Mouse (Mus musculus) retina, adult 2 months (tissue): ENCODE measurements around the gene Csnk2a1.
"Not testable (repeated sequence)": the region's sequence is repeated elsewhere in the genome, so short reads cannot be mapped to it uniquely, and the experiment has no call there.

Source experiments
- DNase-seq: peaks from one replicate; pipeline ENCODE4 v3.0.0-alpha.2; 2012; ENCODE audit warnings: low read depth, low spot score

The Csnk2a1 gene

DNA sequence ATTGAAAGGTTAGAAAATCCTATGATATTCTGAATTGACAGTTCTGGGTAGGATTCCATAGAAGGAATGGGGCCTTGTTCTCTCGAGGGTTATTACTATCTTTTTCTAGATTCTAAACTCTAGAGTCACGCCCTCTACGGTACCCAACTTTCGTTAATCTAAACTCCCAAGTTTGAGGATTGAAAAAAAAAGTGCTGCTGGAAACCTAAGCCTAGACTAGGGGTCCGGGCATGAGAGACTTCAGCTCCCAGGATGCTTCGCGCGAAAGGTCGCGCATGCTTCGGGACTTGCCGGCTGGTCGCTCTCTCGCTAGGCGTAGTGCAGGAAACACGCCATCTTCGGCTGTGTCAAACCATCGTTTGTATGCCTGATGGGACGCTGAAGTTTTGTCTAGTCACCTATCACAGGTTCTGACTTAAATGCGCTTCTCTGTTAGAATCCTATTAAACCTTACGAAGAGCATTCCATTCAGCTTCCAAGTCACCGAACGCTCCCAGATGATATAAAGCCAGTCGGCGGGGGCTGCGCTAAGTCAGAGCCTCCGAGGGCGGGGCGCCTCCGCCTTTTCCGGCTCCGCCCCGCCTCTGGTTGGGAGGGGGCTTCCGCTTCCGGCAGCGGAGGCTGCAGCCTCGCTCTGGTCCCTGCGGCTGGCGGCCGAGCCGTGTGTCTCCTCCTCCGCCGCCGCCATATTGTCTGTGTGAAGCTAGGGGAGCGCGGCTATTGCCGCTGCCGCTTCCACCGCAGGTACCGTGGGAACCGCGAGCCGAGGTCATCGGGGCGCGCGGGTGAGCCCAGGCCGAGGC is at the start of gene Csnk2a1:
Gene Csnk2a1, plus strand, starts transcription at position 592 of the 803 bp plus-strand sequence.
- DNase-seq: peak; percentile 84

GRCm38 (mm10) chr2:152177162-152177805 is 49.4 kb upstream of the Csnk2a1 start:
- no peak for DNase-seq

DNA sequence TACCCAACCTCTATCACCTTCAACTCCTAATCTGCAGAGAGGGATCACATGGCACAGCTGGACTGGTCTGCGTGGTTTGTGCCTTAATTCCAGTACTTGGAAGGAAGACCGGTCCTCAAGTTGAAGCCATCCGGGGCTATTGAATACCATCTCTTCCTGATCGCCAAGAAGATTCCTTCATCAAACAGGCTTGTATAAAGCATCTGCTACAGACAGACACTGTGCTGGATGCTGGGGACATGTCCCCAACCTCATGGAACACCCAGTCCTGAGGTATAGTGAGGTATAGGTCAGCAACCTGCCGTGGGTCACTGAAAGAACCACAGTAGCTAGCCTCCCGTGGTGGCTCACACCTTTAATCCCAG is 48.9 kb upstream of the Csnk2a1 start:
- no peak for DNase-seq

GRCm38 (mm10) chr2:152178345-152178744 is 48.3 kb upstream of the Csnk2a1 start:
- DNase-seq: no peak

GRCm38 (mm10) chr2:152179301-152179700 is 47.3 kb upstream of the Csnk2a1 start:
- DNase-seq: no peak

DNA sequence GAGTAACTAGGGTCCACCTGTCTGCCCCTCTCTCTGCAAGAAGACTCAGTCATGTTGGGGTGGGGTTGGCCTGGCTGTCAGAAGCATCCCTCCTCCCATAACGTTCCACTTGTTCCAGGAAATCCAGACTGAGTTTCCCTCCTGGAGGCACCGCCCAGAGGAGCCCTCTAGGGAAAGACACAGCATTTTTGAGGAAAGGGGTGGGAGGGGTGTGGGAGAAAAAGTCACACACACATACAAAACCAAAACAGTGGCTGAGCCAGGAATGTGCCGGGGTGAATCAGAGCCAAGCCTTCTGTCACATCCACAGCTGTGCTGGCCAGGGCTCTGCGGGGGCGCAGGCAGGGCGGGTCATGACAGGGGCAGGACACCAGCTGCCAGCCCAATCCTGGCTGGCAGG is 46.3 kb upstream of the Csnk2a1 start:
- no peak for DNase-seq

GRCm38 (mm10) chr2:152187132-152187531 is 39.5 kb upstream of the Csnk2a1 start:
- DNase-seq: no peak

GRCm38 (mm10) chr2:152189213-152189612 is 37.4 kb upstream of the Csnk2a1 start:
- no peak for DNase-seq

DNA sequence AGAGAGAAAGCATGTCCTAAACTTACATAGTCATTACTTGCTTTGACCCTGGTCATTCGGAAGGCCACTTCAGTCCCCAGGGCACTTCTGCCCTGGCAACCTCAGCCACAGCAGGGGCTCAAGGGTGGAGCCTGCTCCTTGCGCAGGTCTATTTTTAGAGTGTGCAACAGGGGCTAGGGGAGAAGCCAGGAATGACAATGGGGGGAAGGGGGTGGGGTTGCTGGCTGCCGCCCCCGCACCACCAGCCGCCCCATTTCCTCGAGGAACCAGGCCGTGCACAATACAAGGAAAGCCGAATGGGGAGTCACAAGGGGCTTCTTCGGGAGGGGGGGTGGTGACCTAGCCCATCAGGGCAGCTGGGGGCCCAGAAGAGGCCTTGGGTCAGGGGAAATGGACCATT is 37.0 kb upstream of the Csnk2a1 start:
- DNase-seq: no peak

- no peak for DNase-seq
Observed at GRCm38 (mm10) chr2:152190161-152190560, 36.5 kb upstream of the Csnk2a1 start.

GRCm38 (mm10) chr2:152192591-152193345 is 33.9 kb upstream of the Csnk2a1 start:
- DNase-seq: no peak

- DNase-seq: no peak
Observed at GRCm38 (mm10) chr2:152193346-152193710, 33.3 kb upstream of the Csnk2a1 start.

DNA sequence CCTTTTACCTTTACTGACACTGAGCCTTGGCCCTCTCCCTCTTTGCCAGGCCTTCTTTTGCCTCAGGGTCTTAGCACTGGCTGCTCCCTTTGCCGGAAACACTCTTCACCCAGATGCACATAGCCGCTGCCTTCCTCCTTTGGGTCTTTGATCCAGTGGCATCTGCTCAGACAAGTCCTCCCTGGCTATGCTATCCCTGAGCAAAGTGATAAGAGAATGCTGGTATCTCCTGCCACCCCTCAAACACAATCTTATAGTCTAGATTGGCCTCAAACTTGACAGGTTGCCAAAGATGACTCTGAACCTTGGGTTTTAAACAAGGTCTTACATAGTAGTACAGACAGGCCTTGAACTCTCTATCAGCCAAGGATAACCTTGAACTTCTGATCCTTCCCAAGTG is 32.1 kb upstream of the Csnk2a1 start:
- DNase-seq: no peak

GRCm38 (mm10) chr2:152196896-152197295 is 29.7 kb upstream of the Csnk2a1 start:
- no peak for DNase-seq

GRCm38 (mm10) chr2:152197301-152197712 is 29.3 kb upstream of the Csnk2a1 start:
- peak; percentile 68 for DNase-seq

GRCm38 (mm10) chr2:152206139-152206538 is 20.5 kb upstream of the Csnk2a1 start:
- DNase-seq: not testable (repeated sequence)

DNA sequence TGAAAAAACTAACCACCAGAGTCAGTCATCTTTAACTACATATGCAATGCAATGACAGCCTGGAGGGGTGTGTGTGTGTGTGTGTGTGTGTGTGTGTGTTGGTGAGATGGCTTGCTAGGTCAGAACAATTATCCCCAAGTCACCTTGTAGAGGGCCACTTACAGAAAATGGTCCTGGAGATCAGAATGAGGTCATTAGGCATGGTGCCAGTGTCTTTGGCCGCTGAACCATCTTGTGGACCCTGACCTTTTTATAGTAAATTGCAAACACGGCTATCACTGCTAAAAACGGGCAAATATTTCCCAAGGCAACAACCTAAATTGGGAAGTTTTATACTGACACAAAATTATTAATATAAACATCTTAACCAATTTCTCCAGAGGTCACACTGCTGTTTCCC is 14.8 kb upstream of the Csnk2a1 start:
- DNase-seq: no peak

DNA sequence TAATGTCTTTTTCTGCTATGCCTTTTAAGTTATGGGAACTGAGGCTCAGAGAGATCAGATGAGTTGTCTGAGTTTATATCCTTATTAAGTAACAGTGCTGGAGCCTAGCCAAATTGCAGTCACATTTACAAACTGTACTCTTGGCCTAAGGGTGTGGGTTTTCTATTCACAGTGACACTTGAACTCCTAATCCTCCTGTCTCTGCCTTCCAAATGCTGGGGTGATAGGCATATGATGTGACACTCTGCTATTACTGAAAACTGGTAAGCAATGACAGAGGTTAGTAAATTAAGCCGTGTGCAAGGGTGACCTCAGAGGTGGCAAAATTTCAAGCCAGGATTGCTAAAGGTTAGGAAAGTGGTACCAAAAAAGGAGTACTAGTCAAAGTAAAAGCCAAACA is 9.7 kb upstream of the Csnk2a1 start:
- no peak for DNase-seq

DNA sequence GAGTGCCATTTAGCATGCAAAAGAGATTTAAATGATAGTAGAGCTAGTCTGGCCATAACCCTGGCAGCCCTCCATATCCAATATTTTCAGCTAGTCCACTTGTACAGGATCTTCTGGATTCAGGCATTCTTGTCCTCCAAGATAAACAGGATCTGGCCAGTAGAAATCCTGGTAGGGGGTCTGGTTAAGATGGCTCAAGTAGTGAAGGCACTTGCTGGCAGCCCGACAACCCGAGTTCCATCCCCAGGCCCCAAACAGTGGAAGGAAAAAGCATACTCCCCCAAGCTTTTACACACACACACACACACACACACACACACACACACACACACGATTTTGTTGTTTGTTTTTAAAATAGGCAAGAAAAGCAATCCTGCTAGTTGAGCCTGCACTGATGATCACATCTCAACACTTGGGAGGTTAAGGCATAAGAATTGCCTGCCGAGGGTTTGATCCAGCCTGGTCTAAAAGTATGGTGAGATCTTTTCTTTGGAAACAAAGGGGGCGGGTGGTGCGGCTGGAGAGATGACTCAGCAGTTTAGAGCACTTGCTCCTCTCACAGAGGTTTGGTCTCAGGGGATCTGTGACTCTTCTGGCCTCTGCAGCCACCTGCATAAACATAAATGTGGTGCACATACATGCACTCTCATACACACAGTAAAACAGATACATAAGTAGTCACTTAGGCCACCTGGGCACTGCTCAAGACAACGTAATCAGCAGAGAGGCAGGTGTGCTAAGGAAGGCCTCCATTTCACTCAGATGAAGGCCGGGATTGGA is 2.9 kb upstream of the Csnk2a1 start:
- DNase-seq: no peak

DNA sequence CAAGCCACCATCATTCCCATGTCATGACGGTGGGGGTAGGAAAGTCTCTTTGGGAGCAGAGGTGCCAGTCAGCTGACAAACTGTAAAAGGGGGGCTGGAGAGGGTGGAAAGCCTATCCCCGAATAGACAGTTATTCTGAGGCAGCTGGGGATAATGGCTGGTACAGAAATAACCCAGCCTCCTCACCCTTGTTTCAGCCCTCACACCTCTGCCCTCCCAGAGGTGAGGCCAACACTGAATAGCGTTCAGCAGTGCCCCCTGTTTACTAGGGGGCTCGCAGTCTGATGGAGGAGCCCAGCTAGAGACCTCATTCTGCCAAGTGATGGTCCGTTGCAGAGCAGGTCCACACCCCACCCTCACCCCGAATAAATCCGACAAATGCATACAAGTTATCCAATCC is 1.1 kb upstream of the Csnk2a1 start:
- no peak for DNase-seq

- peak; percentile 26 for DNase-seq
Observed at GRCm38 (mm10) chr2:152227051-152227481, 427 bp downstream of the Csnk2a1 start.

DNA sequence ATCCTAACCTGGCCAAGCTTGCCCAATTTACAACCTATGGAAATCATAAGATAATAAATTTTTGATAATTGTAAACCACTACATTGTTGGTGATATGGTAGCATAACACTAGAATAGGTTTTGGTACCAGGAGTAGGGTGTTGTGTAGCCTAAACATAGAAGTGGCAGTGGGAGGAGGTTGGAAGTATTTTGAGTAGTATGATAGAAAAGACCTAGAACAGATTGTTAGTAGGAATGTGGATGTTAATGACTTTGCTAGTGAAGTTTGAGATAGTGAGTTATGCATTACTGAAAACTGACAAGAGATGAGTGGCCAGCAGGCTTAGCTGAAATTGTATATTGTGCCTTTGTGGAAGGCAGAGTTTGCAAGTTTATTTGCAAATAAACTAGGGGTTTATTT is 3.4 kb downstream of the Csnk2a1 start:
- no peak for DNase-seq
